Mouse (Mus musculus) megakaryocyte, embryonic 14.5 days (primary cell): Measurements from ENCODE around the gene Trim46.

Experiments
- FLI1 ChIP-seq: IDR thresholded peaks from 2 replicates; pipeline ENCODE4 v1.6.1; 2012; ENCODE audit warnings: low read length, inconsistent platforms, mixed read lengths
- GATA1 ChIP-seq: IDR thresholded peaks from 3 replicates; pipeline ENCODE4 v1.6.1; 2012; ENCODE audit warnings: mixed read lengths, low read length, inconsistent platforms, borderline replicate concordance

DNA sequence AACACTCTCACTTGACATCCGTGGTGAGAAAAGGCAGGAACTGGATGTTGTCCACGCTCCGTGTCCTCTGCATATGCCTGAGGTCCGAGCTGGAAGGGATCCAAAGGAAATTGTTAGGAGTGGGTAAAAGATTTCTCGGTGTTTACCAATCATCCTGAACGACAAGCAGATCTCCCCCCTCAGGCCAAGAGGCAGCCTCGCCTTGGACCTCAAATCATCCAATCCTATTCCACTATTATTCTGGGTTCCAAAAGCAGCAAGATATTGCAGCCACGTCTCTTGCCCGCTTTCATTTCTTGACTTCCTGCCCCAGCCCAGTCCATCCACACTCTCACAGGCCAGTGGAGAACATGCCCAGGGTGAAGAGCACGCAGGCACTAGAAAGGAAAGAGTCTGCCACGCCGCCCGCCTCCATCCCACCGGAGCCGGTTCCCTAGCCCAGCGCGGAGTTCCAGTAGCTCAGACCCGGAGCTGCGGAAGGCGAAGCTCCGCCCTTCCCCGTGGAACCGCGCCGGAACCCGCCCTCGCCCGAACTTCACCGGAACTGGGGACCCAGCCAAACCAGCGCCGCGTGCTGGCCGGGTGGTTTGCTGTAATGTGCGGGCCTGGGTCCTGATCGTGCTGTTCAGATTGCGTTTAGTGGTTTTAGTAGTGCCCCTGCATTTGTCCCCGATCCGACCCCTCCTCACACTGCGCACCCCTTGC lies 24.1 kb upstream of the Trim46 start, which contains the start of gene Slc50a1:
- TF ChIP-seq GATA1 (no peak), FLI1 (no peak)
